Mouse (Mus musculus) left cerebral cortex, adult 9 months (tissue): ENCODE data around the gene Kctd17.

Experiments
- DNase-seq, 2 experiments: peaks; one replicate each; pipeline ENCODE4 v3.0.0; 2022; ENCODE audit warnings: low spot score in 2 of 2

Kctd17 gene

DNA sequence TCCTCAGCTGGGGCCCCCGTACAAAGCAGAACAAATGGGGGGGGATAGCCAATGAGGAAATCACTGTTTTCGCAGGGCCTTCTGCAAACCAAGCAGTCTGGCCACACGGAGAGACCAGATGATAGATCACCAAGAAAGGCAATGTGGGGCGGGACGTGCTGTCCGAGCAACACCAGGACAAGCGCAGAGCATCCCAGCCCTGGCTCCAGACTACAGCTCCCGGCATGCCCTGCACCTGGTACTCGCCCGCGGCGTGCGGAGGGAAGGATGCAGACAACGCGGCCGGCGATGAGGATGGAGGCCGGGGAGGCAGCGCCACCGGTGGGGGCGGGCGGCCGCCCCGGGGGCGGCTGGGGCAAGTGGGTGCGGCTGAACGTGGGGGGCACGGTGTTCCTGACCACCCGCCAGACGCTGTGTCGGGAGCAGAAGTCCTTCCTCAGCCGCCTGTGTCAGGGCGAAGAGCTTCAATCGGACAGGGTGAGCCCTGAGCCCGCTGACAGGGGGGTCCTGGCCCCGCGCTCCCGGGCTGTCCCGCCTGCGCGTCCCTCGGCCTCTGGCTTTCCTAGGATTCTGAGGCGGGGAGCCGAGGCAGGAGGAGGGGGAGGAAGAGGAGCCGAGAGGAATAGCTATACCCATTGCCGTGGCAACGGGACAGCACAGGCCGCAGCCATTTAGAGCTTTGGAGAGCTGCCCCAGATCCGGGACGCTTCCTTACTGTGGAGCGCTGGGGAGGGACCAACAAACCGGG, at the start of gene Kctd17:
TSS of gene Kctd17 (plus strand) at position 174 of the 748 bp plus-strand sequence.
- peak in 1 of 2 experiments; percentile 83 for DNase-seq

DNA sequence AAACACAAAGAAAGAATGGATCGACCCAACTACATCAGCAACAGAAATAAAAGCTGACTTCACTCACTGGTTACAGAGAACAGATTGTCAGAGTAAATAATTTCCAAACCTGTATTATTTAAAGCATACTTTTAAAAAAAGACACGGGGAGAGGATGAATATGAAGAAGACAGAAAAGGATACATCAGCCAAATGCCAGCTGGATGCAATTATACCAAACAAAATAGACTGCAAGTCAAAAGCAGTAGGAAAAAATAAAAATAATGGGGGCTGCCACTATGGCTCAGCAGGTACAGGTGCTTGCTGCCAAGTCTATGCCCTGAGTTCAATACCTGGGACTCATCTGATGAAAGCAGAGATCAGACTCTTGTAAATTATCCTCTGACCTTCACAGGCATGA, 48.2 kb upstream of the Kctd17 start:
- no peak for DNase-seq

DNA sequence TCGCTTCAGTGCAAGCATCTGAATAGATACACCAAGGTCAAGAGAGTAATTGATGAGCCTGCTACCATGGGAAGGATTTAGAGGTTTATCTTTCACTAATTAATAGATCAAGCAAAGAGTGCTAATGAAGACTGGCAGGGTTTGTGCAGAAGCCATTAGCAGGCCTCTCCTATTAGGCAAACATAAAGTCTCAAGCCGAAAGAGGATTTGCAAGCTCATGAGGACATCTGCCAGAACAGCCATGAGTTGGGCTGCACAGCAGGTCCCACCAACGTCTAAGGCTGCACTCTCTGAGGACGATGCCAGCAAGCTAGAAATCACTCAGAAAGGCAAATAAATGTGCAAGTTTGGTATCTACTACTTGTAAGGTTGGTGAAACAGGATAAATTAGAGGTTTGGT, 47.6 kb upstream of the Kctd17 start:
- no peak for DNase-seq

DNA sequence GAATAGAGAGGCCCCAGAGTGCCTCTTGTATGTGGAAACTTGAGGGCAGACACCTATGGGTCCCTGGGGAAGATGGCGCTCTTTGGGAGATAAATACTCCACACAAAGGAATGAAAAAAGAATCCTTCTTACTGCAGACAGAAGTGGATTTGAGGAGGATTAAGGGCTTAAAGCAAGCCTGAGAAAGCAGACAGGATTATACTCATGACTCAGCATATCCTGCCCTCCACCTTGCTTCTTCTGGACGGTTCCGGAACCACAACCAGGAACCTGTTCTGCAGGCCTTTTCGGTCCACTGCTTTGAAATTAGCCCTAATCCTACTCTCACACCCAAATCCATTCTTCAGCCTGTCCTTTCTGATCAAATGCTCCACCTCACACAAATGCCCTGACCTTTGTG, 46.2 kb upstream of the Kctd17 start:
- DNase-seq: no peak

- DNase-seq: peak in 1 of 2 experiments; percentile 72
Observed at GRCm38 (mm10) chr15:78383450-78384219, 44.7 kb upstream of the Kctd17 start.

- DNase-seq: no peak
Observed at GRCm38 (mm10) chr15:78384220-78385116, 43.9 kb upstream of the Kctd17 start.

DNA sequence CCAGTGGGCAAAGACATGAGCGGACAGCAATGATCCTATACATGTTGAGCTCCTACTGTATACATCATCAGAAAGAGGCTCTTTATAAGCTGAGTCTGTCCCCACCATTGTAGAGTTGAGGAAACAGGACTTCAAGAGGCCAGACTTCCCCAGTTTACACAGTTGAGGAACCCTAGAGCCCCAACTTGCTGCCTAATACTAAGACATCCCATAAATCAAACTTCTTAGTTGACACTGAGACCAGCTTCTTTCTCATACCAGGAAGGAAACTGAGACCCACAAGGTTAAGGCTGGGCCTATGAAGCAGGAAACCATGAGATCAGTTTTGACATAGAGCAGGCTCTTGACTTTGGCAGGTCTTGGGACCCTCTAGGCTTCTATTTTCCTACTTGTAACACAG, 42.8 kb upstream of the Kctd17 start:
- DNase-seq: no peak

DNA sequence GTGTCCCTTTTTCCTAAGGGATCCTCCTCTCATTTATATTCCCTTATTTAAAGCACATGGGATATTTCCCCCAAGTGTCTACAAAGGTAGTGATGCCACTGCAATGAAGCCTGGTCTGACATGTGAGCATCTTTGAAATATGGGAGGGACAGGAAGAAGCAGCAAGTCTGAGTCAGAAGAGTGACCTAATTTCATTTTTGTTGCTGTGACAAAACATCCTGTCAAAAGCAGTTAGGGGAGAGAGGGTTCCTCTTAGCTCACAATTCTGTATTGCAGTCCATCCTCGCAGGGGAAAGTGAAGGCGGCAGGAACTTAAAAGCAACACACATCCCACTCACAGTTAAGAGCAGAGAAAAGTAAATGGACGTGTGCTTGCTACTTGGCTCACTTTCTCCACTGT, 37.5 kb upstream of the Kctd17 start:
- no peak for DNase-seq

DNA sequence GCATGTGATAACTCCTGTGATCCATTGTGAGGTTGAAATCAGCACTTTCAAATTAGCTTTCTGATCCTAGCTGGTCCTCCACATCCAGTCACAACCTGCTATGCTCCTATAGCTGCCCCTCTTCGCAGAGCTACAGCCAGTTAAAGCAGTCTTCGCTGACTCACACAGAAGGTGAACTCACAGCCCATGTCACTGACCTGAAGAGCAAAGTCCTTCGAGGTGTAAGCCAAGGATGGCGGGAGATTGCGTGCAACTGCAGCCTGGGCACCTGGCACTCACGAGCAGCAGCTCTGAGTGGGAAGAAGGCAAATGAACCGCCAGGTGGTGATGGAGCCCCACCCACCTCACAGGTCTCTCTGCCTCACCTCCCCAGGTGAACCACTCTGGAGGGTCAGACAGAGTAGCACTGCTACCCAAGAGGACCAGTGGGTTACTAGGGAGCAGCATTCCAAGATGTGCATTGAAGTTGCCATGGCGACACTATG, 32.8 kb upstream of the Kctd17 start, which contains the start of gene Tex33:
TSS of gene Tex33 (minus strand) at position 435 of the 485 bp plus-strand sequence.
- DNase-seq: no peak

- no peak for DNase-seq
Observed at GRCm38 (mm10) chr15:78401345-78401744, 27.0 kb upstream of the Kctd17 start.

- DNase-seq: peak in 1 of 2 experiments; percentile 61
Observed at GRCm38 (mm10) chr15:78401921-78402320, 26.4 kb upstream of the Kctd17 start.

DNA sequence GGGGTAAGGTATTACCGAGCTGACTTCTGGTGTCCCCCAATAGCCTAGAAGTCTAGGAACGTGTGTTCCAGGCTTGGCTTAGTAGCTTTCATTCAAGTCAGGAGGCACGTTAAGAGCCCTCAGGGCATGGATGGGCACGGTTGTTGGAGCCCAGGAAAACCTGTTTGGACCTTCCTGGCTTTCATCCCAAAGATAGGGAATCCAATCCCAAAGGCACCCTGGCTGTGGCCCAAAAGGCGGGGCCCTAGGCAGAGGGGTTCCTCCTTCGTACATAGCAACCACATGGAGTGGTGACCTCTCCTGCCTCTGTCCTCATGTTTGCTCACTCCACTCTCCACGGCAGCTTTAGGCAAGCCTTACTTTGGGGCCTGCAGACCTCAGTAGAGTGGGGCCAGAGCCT, 25.9 kb upstream of the Kctd17 start:
- DNase-seq: no peak

DNA sequence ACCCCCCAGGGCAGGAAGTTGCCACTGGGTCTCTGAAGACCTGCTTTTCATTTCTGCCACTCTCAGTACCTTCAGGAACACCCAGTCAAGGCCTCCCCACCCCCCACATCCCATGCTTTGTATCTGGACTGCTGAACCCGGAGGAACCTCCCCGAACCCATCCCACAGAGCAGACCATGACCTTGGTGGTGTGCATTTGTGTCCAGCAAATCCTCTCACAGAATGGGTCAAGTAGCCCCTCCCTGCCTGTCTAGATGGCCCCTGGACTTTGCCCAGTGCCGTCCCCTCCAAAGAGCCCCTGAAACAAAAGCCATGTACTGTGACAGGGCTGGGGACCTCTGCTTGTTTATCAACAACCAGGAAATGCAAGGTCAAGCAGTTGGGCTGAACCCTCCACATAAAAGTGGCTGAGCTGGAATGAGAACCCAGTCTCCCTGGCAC, 25.0 kb upstream of the Kctd17 start:
- DNase-seq: no peak

GRCm38 (mm10) chr15:78403896-78404295, 24.5 kb upstream of the Kctd17 start:
- no peak for DNase-seq

DNA sequence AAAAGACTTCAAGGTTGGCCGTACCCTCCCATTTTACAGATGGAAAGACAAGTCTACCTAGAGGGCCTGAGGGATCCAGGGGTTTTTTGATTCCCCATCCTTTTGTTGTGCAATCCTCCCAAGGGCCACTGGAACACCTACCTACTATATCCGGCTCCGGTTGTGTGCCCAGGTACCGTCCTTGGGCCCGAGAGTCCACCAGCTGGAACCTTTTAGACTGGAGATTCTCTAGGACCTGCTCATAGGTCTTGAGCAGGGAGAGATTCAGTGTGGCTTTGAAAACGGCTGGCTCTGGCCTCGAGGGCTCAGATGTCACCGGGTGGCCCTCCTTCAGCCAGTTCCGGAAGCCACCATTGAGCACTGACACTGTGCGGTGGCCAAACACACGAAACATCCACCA, 23.3 kb upstream of the Kctd17 start:
- DNase-seq: no peak

DNA sequence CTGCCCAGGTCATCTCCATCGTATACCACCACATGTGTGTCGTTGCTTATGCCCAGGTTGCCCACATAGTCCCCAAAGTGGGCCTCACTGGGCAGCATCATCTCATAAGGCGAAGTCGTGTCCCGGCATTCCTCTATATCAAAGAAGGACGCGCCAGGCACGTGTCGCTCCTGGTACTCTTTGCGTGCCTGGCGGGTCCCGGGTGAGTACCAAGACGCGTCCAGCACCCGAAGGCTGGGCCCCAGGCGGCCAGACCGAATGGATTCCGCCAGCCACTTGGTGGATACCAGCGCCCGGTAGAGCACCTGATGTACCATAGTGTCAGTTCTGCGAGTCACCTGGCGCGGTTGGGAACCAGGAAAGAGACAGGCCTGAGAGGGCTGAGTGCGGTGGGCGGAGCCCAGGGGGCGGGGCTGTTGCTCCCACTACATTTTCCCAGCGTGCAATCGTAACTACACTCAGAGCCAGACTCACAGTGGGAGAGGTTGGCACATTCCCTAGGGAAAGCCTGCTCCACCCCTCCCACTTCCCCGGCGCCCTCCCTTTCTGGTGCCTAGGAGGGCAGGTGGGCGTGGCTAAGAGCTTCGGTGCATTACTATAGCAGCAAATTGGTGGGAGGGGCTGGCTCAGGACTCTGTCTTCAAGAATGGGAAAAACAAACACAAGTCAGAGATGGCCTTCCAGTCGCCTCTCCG, 22.7 kb upstream of the Kctd17 start, which contains the start of gene Tst:
TSS of gene Tst (minus strand) at position 391 of the 695 bp plus-strand sequence.
- peak; percentile 88 to 92 for DNase-seq

DNA sequence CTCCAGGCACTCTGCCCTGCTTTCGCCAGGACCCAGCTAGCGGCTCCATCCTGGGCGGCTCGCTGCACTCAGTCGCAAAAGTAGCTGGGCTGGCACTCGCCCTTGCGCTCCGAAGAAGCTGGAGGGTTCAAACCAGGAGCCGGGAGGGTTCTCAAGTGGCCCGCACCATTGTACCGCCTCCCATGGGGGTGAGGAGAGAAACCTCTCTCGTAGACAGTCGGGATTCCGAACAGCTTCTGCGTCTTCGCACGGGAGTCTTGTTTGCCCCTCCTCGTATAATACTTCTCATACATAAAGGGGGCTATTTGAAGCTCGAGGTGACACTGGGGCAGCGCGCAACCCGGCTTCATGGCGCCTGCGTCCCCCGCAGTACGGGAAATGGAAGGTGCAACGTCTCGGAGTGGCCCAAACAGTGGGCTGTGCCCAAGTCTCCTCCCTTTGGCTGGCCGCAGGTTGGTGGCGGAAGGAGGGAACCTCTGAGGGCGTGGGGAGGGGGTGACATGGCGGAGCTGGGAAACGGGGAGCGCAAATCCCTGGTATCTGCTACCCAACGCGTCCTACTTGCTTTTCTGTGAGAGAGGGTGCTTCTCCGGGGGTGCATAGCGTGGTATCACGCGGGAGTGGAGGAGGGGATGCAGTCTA, 21.9 kb upstream of the Kctd17 start, which contains the start of gene Mpst:
TSS of gene Mpst (plus strand) at position 124 of the 642 bp plus-strand sequence.
- DNase-seq: peak; percentile 64 to 91

- no peak for DNase-seq
Observed at GRCm38 (mm10) chr15:78409570-78410052, 18.8 kb upstream of the Kctd17 start.

DNA sequence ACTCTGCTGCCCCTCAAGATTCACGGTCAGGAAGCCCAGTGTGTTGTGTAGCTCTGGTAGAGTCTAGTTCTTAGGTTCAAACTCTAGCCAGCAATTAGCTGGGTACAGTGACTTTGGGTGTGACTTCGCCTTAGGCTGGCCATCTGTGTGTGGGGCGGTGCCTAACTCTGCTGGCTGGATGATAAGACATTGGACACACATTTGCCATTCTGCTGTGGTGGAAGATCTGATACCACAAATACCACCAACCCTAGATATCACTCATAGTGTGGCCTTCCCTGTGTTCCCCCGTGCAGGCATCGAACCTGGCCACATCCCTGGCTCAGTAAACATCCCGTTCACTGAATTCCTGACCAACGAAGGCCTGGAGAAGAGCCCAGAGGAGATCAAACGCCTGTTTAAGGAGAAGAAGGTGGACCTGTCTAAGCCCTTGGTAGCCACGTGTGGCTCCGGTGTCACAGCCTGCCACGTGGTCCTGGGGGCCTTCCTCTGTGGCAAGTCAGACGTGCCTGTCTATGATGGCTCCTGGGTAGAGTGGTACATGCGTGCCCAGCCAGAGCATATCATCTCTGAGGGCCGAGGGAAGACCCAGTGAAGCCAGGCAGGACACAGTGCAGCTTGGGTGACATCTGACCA, 15.2 kb upstream of the Kctd17 start:
- DNase-seq: no peak

- no peak for DNase-seq
Observed at GRCm38 (mm10) chr15:78413719-78414117, 14.6 kb upstream of the Kctd17 start.
